Mouse (Mus musculus) Patski (cell line): ENCODE results near the gene Sctr. TPM values are rescaled to one million over a fixed set of nuclear protein-coding genes. Genes with fewer than 3 reads are reported as not detected.

Source experiments
- ATAC-seq: fragments of 100-300 bp; one replicate; pipeline ENCODE4 v1.8.0; 2021
- CTCF ChIA-PET: fragments of 350-600 bp; sonication (Branson Sonifier 250); formaldehyde crosslinking; loops from one replicate; lab custom pipeline; 2022; ENCODE audit warnings: inconsistent platforms; lab: Charles Lee
- POLR2A ChIA-PET: fragments of 350-600 bp; sonication (Branson Sonifier 250); formaldehyde crosslinking; loops from one replicate; lab custom pipeline; 2022; ENCODE audit warnings: antibody characterized with exemption, inconsistent platforms; lab: Charles Lee
- DNase-seq: peaks from one replicate; pipeline ENCODE4 v3.0.0-alpha.2; 2011; ENCODE audit warnings: low read depth, low spot score
- H3K27me3 ChIP-seq: fragments of 371-371 bp; one replicate; pipeline ENCODE4 v1.5.1; 2021
- CTCF ChIP-seq: fragments of 100-300 bp; IDR thresholded peaks from one replicate; pipeline ENCODE4 v1.5.1; 2021
- in situ Hi-C: fragments of 300-500 bp; cut with MboI; formaldehyde crosslinking; loops from 3 replicates; pipeline ENCODE4 v1.11.1; 2018; ENCODE audit warnings: low pct_unique_long_range_greater_than_20kb, mixed read lengths
- polyA plus RNA-seq: library from polyadenylated mRNA; unstranded; gene quantifications from one replicate; pipeline ENCODE4 v1.2.3, GENCODE M21; 2021

Sctr gene
- polyA plus RNA-seq, 1 experiment from 2014 or later = 0.04 TPM

DNA sequence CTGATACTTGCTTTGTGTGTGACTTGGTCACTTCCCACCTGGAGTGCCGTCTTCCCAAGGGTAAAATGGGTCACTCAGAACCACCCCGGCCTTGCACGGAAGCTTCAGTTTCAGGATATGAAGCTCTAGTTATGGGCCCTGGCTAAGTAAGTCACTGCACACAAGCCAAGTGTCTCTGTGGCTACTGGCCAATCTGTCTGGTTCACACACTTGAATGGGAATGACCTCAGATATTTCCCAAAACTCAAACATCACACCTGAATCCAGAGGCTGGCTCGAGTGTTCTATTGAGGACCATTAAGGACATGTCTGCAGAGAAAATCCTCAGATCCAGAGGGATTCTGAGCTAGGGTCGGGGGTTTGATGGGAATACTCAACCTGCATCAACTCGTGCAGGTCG is 55.5 kb downstream of the Sctr start:
- CTCF ChIA-PET = interaction anchor here (0.9 to 2.9 kb wide), 3 partner anchors 26 to 29 kb away, joined by 3 to 20 read pairs (median 5); no protein-coding TSS in a partner anchor

GRCm38 (mm10) chr1:120064036-120064682 is 57.5 kb downstream of the Sctr start:
- POLR2A ChIA-PET = no interaction called here
- DNase-seq = no peak
- no peaks in the 10 kb centered on the region for H3K27me3 ChIP-seq
- in situ Hi-C loops = no loop called here
- CTCF ChIA-PET = interaction anchor here (1.1 to 2.9 kb wide), 2 partner anchors 31 to 35 kb away, joined by 3 to 20 read pairs; no protein-coding TSS in a partner anchor
- no peak for ATAC-seq
- TF ChIP-seq CTCF = no peak

More for the DNA sequence above, 55.5 kb downstream of the Sctr start:
- ATAC-seq (no peak), DNase-seq (no peak)
- in situ Hi-C loops = no loop called here
- no peak for TF ChIP-seq CTCF
- POLR2A ChIA-PET = interaction anchor here (0.6 to 1.0 kb wide), 2 partner anchors 12 to 1499 kb away, joined by 3 read pairs; no protein-coding TSS in a partner anchor
- H3K27me3 ChIP-seq = no peaks in the 10 kb centered on the region

DNA sequence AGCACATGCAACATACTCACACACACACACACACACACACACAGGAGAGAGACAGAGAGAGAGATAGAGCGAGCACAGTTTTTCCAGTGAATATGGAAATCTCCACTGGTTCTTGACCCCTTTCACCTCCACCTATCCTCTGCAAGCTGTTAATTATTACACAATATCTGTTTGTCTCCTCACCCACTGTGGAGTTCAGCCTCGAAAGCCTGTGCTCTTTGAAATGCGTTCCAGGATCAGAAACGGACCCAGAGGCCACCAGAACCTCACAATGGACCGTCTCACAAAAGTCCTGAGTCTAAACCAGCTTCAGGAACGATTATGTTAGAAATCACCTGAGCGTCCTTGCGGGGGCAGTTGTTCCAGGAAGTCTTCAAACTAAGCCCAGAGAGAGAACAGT is 59.5 kb downstream of the Sctr start:
- ChIA-PET CTCF (interaction anchor here (1.2 to 1.7 kb wide), 2 partner anchors 32 to 33 kb away, joined by 3 to 5 read pairs; no protein-coding TSS in a partner anchor), POLR2A (no interaction called here)
- H3K27me3 ChIP-seq = no peaks in the 10 kb centered on the region
- no peak for TF ChIP-seq CTCF
- in situ Hi-C loops = no loop called here
- DNase-seq (no peak), ATAC-seq (no peak)

- ChIA-PET POLR2A (no interaction called here), CTCF (interaction anchor here (1.2 to 1.7 kb wide), 2 partner anchors 32 to 33 kb away, joined by 3 to 5 read pairs; no protein-coding TSS in a partner anchor)
- ATAC-seq = no peak
- no peaks in the 10 kb centered on the region for H3K27me3 ChIP-seq
- TF ChIP-seq CTCF = no peak
- DNase-seq = no peak
- in situ Hi-C loops = no loop called here
These were observed 59.9 kb downstream of the Sctr start for GRCm38 (mm10) chr1:120066625-120067024.

- no peak for TF ChIP-seq CTCF
- CTCF ChIA-PET = no interaction called here
- DNase-seq (no peak), ATAC-seq (no peak)
- H3K27me3 ChIP-seq = no peaks in the 10 kb centered on the region
- in situ Hi-C loops = no loop called here
- POLR2A ChIA-PET = no interaction called here
These were observed 62.4 kb downstream of the Sctr start for GRCm38 (mm10) chr1:120069120-120069519.

GRCm38 (mm10) chr1:120070168-120070567 is 63.5 kb downstream of the Sctr start:
- ChIA-PET CTCF (interaction anchor here (0.9 kb wide), 1 partner anchor 28 kb away, joined by 3 read pairs; no protein-coding TSS in a partner anchor), POLR2A (no interaction called here)
- in situ Hi-C loops = no loop called here
- ATAC-seq (no peak), DNase-seq (no peak)
- no peak for TF ChIP-seq CTCF
- no peaks in the 10 kb centered on the region for H3K27me3 ChIP-seq

DNA sequence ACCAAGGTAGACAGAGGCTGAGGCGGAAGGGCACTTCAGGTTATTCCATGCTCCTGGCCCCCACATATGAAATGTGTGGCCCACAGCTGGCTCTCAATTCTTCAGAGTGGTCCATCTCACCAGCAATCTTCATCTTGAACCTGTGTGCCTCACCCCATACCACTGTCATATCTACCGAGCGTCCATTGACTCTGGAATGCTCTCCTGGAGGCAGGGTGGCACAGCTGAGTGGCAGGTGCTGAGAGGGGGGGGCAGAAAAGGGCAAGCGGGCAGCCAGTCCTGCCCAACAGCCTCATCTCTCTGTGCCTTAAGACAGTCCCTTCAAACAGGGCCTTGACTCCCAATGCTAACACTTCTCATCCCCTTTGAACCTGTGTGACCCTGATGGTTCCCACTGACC is 64.4 kb downstream of the Sctr start:
- CTCF ChIA-PET = interaction anchor here (1.5 kb wide), 1 partner anchor 38 kb away, joined by 3 read pairs; no protein-coding TSS in a partner anchor
- ATAC-seq = no peak
- no peaks in the 10 kb centered on the region for H3K27me3 ChIP-seq
- no peak for DNase-seq
- POLR2A ChIA-PET = no interaction called here
- in situ Hi-C loops = no loop called here
- TF ChIP-seq CTCF = no peak

GRCm38 (mm10) chr1:120072900-120073299 is 66.2 kb downstream of the Sctr start:
- no peak for TF ChIP-seq CTCF
- no peaks in the 10 kb centered on the region for H3K27me3 ChIP-seq
- CTCF ChIA-PET = no interaction called here
- DNase-seq (peak; percentile 61), ATAC-seq (peak; percentile 81)
- in situ Hi-C loops = no loop called here
- POLR2A ChIA-PET = interaction anchor here (0.6 kb wide), 1 partner anchor 71 kb away, joined by 3 read pairs; no protein-coding TSS in a partner anchor

DNA sequence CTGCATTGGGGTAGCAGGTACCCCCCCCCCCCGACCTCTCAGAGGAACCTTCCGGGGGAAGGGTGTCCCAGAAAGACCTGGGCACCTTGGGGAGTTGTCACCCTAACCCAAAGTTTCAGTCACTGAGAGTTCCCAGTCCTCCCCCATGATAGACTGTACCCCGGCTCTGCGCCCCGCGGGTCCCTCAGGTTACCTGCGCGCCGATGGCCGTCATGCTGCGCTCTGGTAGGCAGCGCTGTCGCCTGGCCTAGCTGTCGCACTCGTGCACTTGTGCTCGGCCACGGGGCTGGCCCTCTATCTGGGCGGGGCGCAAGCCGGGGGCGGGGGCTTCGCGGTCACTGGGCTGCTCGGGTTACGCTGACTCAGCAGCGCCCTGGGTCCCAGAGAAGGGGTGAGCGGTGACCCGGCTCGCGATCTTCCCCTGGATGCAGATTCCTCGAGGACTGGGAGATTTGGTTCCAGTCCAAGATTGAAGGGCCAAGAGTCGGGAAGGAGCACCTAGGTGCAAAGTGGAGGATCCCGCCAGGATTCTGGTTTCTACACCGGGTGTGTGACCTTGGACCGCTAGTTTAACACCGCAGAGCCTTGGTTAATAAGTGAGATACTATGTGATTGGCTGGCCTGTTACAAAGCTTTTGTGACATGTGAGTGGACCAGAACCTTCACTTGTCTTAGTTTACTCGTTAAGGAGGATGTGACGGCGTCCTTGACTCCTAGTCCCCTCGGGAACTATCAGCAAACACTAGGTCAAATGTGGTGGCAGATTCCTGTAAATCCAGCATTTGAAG is 67.0 kb downstream of the Sctr start, which contains the start of gene Tmem37:
TSS of gene Tmem37 (minus strand) at position 556 of the 788 bp plus-strand sequence.
- CTCF ChIA-PET = no interaction called here
- no peak for TF ChIP-seq CTCF
- no peak for DNase-seq
- in situ Hi-C loops = no loop called here
- ATAC-seq = peak; percentile 49
- no peaks in the 10 kb centered on the region for H3K27me3 ChIP-seq
- POLR2A ChIA-PET = interaction anchor here (0.6 to 1.2 kb wide), 3 partner anchors 12 to 72 kb away, joined by 3 to 4 read pairs (median 3); no protein-coding TSS in a partner anchor

DNA sequence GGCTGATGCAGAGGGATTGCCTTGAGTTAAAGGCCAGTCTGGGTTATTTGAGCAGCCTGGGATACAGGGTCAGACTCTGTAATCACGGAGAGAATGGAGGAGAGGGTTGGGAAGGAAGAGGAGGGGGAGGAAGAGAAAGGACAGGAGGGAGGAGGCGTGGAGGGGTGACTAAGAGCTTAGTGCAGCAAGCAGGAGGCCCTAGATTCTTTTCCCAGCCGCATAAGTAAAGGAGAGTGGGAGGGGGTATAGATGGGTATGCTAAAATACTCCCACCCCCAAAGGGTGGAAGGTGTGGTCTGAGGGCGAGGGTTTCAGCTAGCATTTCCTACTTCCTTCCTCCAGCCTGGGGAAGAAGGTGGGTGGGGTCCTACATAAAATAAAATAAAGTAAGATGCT is 67.6 kb downstream of the Sctr start:
- peak; percentile 3 for ATAC-seq
- no peak for TF ChIP-seq CTCF
- no peaks in the 10 kb centered on the region for H3K27me3 ChIP-seq
- DNase-seq = no peak
- POLR2A ChIA-PET = interaction anchor here (0.5 to 1.2 kb wide), 3 partner anchors 12 to 263 kb away, joined by 3 to 5 read pairs (median 4); no protein-coding TSS in a partner anchor
- in situ Hi-C loops = no loop called here
- CTCF ChIA-PET = no interaction called here
